Mouse (Mus musculus): ENCODE data around the gene Wars2. TPM values are rescaled to one million over a fixed set of nuclear protein-coding genes. Genes with fewer than 3 reads are reported as not detected.

Gene Wars2
- polyA plus RNA-seq, 1 experiment from 2014 or later: 6.1 TPM

GRCm38 (mm10) chr3:99249551-99249870, 108.6 kb downstream of the Wars2 start:
- WGBS: 1% methylated on average over 11 of the region's 11 CpGs
- ATAC-seq (ENCODE audit: low FRiP score): no peak

GRCm38 (mm10) chr3:99249906-99250305, 109.0 kb downstream of the Wars2 start:
- Histone ChIP-seq H3K4me2 (no peak overlapping the region), H3K4me3 (ENCODE audit: low read depth, low read length) (no peak overlapping the region), H3K4me1 (ENCODE audit: control insufficient read depth, insufficient read depth, low read length) (peaks cover 15% of the 10 kb centered on the region), H3K27ac (ENCODE audit: low read depth, low read length) (no peak overlapping the region), H3K36me3 (ENCODE audit: control insufficient read depth, insufficient read depth, low read length) (no peaks in the 10 kb centered on the region; the same call in 1 of the 2 replicates), H3K27me3 (ENCODE audit: control insufficient read depth, insufficient read depth, low read length) (peaks cover 97% of the 10 kb centered on the region), H3K9me3 (ENCODE audit: control insufficient read depth, low read length) (no peaks in the 10 kb centered on the region), H3K9ac (ENCODE audit: low read length) (no peak overlapping the region)
- no peak for ATAC-seq (ENCODE audit: low FRiP score)
- no peak for DNase-seq (ENCODE audit: low spot score, missing footprints)
- WGBS: 1% methylated on average over 6 of the region's 6 CpGs

More at GRCm38 (mm10) chr3:99249551-99249870, 108.6 kb downstream of the Wars2 start:
- no peaks in the 10 kb centered on the region for H3K9me3 ChIP-seq (ENCODE audit: control insufficient read depth, low read length)
- H3K36me3 ChIP-seq (ENCODE audit: control insufficient read depth, insufficient read depth, low read length): no peaks in the 10 kb centered on the region; the same call in 1 of the 2 replicates
- peaks cover 15% of the 10 kb centered on the region for H3K4me1 ChIP-seq (ENCODE audit: control insufficient read depth, insufficient read depth, low read length)
- no peak overlapping the region for H3K4me3 ChIP-seq (ENCODE audit: low read depth, low read length)
- H3K27me3 ChIP-seq (ENCODE audit: control insufficient read depth, insufficient read depth, low read length): peaks cover 97% of the 10 kb centered on the region
- no peak overlapping the region for H3K4me2 ChIP-seq
- peak; percentile 93 for DNase-seq (ENCODE audit: low spot score, missing footprints)
- H3K27ac ChIP-seq (ENCODE audit: low read depth, low read length): no peak overlapping the region
- H3K9ac ChIP-seq (ENCODE audit: low read length): no peak overlapping the region

DNA sequence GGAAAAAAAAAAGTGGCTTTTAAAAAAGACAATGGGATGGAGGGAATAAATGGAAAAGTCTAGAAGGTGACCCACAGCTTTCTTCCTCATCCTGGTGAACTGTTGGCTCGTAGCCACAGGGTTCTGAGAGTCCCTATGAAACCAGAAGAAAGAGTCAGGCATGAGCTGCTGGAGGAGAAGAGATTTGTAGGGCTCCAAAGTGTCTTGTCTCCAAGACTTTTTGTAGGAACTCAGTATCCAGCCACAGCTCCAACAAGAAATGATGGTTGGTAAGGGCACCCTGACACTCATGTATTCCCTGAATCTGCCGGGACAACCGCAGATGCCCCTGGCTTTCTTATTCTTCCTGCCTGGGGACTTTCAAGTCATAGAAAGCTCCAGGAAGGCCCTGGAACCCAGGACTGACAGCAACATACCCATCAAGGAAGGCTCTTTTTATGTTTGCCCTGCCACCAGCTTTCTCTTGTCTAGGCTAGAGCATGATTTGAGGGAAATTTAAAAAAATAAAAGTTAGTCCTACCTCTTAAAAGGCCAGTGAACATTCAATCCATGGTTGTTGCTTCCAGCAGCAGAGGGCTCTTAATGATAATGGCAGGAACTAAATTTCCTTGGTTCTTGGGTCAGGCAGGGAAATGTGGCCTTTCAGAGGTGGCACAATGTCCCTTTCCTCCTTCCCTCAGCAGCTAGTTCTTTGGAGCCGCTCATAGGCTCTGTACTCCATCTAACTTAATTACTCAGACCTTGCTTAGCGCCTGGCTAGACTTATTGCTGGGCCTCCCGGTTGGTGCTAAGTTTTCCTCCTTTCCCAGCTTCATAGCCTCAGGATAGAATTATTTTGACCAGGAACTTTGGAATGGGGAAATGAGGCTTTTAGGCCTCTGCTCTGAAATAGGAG, 110.7 kb downstream of the Wars2 start:
- ATAC-seq (ENCODE audit: low FRiP score): no peak
- Histone ChIP-seq H3K27me3 (ENCODE audit: control insufficient read depth, insufficient read depth, low read length) (peaks cover 95% of the 10 kb centered on the region), H3K27ac (ENCODE audit: low read depth, low read length) (no peak overlapping the region), H3K4me3 (ENCODE audit: low read depth, low read length) (no peak overlapping the region), H3K9ac (ENCODE audit: low read length) (no peak overlapping the region), H3K4me2 (no peak overlapping the region), H3K36me3 (ENCODE audit: control insufficient read depth, insufficient read depth, low read length) (no peaks in the 10 kb centered on the region; the same call in 1 of the 2 replicates), H3K4me1 (ENCODE audit: control insufficient read depth, insufficient read depth, low read length) (peaks cover 15% of the 10 kb centered on the region), H3K9me3 (ENCODE audit: control insufficient read depth, low read length) (no peaks in the 10 kb centered on the region)
- 8% methylated on average over 6 of the region's 6 CpGs for WGBS
- DNase-seq (ENCODE audit: low spot score, missing footprints): peak; percentile 94

DNA sequence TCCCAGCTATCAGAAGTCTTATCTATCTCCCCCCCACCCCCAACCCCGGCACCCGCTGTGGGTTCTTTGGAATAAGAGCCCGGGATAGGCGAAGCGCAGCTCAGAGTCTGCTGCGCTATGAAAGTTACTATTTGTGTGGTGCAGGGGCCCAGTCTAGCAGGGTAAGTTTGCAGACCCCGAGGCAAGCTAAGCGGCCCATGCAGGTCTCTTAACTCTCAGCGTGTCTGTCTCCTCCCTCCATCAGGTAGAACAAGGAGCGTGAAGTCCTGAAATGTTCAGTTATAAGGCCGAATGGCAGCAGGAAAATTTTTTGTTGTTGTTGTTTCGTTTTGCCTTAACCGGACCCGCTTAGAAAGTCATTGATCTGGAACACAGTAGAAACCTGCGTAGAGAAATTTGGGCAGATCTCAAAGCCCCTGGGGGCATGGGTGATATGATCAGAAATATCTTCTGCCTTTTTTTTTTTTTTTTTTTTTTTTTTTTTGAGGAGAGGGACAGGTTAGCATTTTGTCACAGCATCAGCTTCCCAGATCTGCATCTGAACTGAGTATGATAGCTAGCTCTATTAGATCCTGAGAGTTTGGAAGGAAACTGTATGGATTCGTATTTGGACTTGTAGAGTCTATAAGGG, 111.7 kb downstream of the Wars2 start:
- Histone ChIP-seq H3K4me2 (no peak overlapping the region), H3K36me3 (ENCODE audit: control insufficient read depth, insufficient read depth, low read length) (no peaks in the 10 kb centered on the region; the same call in 1 of the 2 replicates), H3K9ac (ENCODE audit: low read length) (no peak overlapping the region), H3K27ac (ENCODE audit: low read depth, low read length) (no peak overlapping the region), H3K9me3 (ENCODE audit: control insufficient read depth, low read length) (no peaks in the 10 kb centered on the region), H3K27me3 (ENCODE audit: control insufficient read depth, insufficient read depth, low read length) (peaks cover 94% of the 10 kb centered on the region), H3K4me1 (ENCODE audit: control insufficient read depth, insufficient read depth, low read length) (peaks cover 17% of the 10 kb centered on the region), H3K4me3 (ENCODE audit: low read depth, low read length) (no peak overlapping the region)
- ATAC-seq (ENCODE audit: low FRiP score) (peak; percentile 11; the same call in 1 of the 2 replicates), DNase-seq (ENCODE audit: low spot score, missing footprints) (peak; percentile 94)
- WGBS: 1% methylated on average over 16 of the region's 16 CpGs

GRCm38 (mm10) chr3:99253092-99253488, 112.2 kb downstream of the Wars2 start:
- Histone ChIP-seq H3K4me2 (peak overlapping the region; percentile 64), H3K4me1 (ENCODE audit: control insufficient read depth, insufficient read depth, low read length) (peaks cover 17% of the 10 kb centered on the region), H3K9ac (ENCODE audit: low read length) (no peak overlapping the region), H3K9me3 (ENCODE audit: control insufficient read depth, low read length) (no peaks in the 10 kb centered on the region), H3K36me3 (ENCODE audit: control insufficient read depth, insufficient read depth, low read length) (no peaks in the 10 kb centered on the region; the same call in 1 of the 2 replicates), H3K27ac (ENCODE audit: low read depth, low read length) (no peak overlapping the region), H3K4me3 (ENCODE audit: low read depth, low read length) (peak overlapping the region; percentile 32; the same call in 1 of the 2 replicates), H3K27me3 (ENCODE audit: control insufficient read depth, insufficient read depth, low read length) (peaks cover 94% of the 10 kb centered on the region)
- DNase-seq (ENCODE audit: low spot score, missing footprints): peak; percentile 93
- ATAC-seq (ENCODE audit: low FRiP score): peak; percentile 77
- WGBS: under 1% methylated on average over 12 of the region's 12 CpGs

DNA sequence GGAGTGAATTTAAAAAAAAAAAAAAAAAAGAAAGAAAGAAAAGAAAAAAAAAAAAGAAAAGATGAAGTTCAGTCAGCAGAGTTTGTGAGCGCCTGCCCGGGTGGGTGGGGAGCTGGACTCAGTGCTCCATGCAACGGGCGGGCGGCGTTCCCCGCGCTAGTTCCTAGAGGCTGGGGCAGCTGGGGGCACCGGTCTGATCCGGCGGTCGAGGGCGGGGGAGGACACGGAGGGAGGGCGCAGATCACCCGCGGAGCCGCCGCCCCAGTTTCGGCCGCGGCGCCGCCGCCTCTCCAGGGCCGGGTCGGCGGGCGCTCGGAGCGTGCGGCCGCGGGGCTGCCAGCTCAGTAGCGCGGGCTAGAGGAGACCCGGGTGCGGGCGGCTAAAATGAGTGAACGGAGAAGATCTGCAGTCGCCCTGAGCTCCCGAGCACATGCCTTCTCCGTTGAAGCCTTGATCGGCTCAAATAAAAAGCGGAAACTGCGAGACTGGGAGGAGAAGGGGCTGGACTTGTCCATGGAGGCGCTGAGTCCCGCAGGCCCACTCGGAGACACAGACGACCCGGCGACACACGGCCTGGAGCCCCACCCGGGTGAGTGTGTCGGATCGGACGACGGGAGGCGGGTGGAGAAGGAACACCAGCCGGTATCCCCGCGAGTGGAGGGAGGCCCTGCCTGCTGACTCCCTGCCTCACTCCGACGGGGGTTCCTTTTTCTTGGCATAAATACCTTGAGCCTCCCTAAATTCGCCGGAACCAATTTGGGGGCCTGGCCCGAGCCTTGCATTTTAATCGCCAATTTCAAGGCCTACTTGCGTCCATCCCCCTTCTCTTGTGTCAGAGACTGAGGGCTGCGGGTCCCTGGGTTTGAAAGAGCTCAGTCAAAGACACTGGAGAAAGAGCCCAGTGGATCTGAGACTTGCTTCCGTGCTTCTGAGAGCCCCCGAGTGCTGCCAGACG, 112.9 kb downstream of the Wars2 start:
- Histone ChIP-seq H3K9ac (ENCODE audit: low read length) (peak overlapping the region; percentile 41; the same call in 1 of the 2 replicates), H3K36me3 (ENCODE audit: control insufficient read depth, insufficient read depth, low read length) (no peaks in the 10 kb centered on the region; the same call in 1 of the 2 replicates), H3K4me1 (ENCODE audit: control insufficient read depth, insufficient read depth, low read length) (peaks cover 14% of the 10 kb centered on the region), H3K27ac (ENCODE audit: low read depth, low read length) (no peak overlapping the region), H3K9me3 (ENCODE audit: control insufficient read depth, low read length) (no peaks in the 10 kb centered on the region), H3K4me2 (peak overlapping the region; percentile 64), H3K27me3 (ENCODE audit: control insufficient read depth, insufficient read depth, low read length) (peaks cover 95% of the 10 kb centered on the region), H3K4me3 (ENCODE audit: low read depth, low read length) (peak overlapping the region; percentile 32)
- WGBS: under 1% methylated on average over 73 of the region's 73 CpGs
- DNase-seq (ENCODE audit: low spot score, missing footprints): peak; percentile 97
- peak; percentile 67 for ATAC-seq (ENCODE audit: low FRiP score)

DNA sequence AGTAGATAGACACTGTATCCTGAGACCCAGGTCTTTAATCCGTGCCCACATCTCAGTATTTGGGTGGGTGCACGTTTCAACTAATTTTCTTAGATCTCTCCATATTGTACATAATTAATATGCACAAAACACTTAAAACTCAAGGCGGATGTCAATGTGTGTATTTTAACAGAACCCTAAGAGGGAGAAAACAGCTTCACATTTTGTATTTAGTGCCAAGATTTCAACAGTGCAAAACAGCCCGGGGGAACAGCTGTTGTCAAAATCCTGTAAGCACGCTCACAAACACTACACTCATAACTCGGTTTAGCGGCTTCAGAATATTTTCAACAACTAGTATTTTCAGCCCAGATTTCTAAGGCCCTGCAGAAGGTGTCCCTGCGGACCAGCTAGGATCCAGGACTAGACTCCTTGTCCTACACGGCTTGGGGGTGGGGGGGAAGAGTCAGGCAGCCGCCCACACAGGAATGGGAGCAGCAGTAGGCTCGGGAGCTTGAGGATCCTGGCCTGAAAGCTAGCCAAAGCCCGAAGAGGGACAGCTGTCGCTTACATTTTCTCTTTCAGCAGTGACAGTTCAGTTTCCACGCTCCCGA, 113.8 kb downstream of the Wars2 start:
- no peak overlapping the region for H3K9ac ChIP-seq (ENCODE audit: low read length)
- WGBS: 2% methylated on average over 15 of the region's 15 CpGs
- H3K27me3 ChIP-seq (ENCODE audit: control insufficient read depth, insufficient read depth, low read length): peaks cover 95% of the 10 kb centered on the region
- peak overlapping the region; percentile 32; the same call in 1 of the 2 replicates for H3K4me3 ChIP-seq (ENCODE audit: low read depth, low read length)
- H3K4me2 ChIP-seq: no peak overlapping the region
- no peaks in the 10 kb centered on the region for H3K9me3 ChIP-seq (ENCODE audit: control insufficient read depth, low read length)
- peak; percentile 96 for DNase-seq (ENCODE audit: low spot score, missing footprints)
- no peaks in the 10 kb centered on the region; the same call in 1 of the 2 replicates for H3K36me3 ChIP-seq (ENCODE audit: control insufficient read depth, insufficient read depth, low read length)
- H3K4me1 ChIP-seq (ENCODE audit: control insufficient read depth, insufficient read depth, low read length): peaks cover 14% of the 10 kb centered on the region
- no peak overlapping the region for H3K27ac ChIP-seq (ENCODE audit: low read depth, low read length)
- ATAC-seq (ENCODE audit: low FRiP score): no peak

Data from midbrain, embryonic 11.5 days (tissue).